Mouse (Mus musculus) brain, embryonic 14.5 days (tissue): ENCODE results near the gene Tpcn2.

ENCODE experiments used
- CTCF ChIP-seq: fragments of 200-500 bp; IDR thresholded peaks from 2 replicates; pipeline ENCODE4 v1.5.1; 2012; ENCODE audit warnings: inconsistent platforms, mild to moderate bottlenecking, moderate library complexity, borderline replicate concordance; ENCODE audit not compliant: insufficient read depth, insufficient read length; ENCODE audit errors: extremely low read depth
- POLR2A ChIP-seq: fragments of 200-500 bp; IDR thresholded peaks from 2 replicates; pipeline ENCODE4 v1.6.1; 2012; ENCODE audit warnings: mild to moderate bottlenecking, inconsistent platforms, borderline replicate concordance; ENCODE audit not compliant: poor library complexity, insufficient read depth, insufficient read length, severe bottlenecking; ENCODE audit errors: extremely low read depth

- TF ChIP-seq CTCF = no peak
- no peak for TF ChIP-seq POLR2A
These were observed 104.1 kb downstream of the Tpcn2 start for GRCm38 (mm10) chr7:145179691-145180091.
